Mouse (Mus musculus): ENCODE data around the gene Sox5.

Gene Sox5

GRCm38 (mm10) chr6:144772175-144772918 is 9.4 kb downstream of the Sox5 start:
- DNase-seq = no peak

- no peak for DNase-seq
These were observed 12.7 kb downstream of the Sox5 start for GRCm38 (mm10) chr6:144769060-144769459.

GRCm38 (mm10) chr6:144761902-144762301 is 19.9 kb downstream of the Sox5 start:
- no peak for DNase-seq

- DNase-seq = no peak
These were observed 22.6 kb downstream of the Sox5 start for GRCm38 (mm10) chr6:144759193-144759592.

- DNase-seq = no peak
These were observed 24.4 kb downstream of the Sox5 start for GRCm38 (mm10) chr6:144757414-144757813.

- DNase-seq = no peak
These were observed 25.3 kb downstream of the Sox5 start for GRCm38 (mm10) chr6:144756444-144756843.

- no peak for DNase-seq
These were observed 26.5 kb downstream of the Sox5 start for GRCm38 (mm10) chr6:144755304-144755703.

GRCm38 (mm10) chr6:144754366-144754765 is 27.4 kb downstream of the Sox5 start:
- no peak for DNase-seq

GRCm38 (mm10) chr6:144753963-144754296 is 27.8 kb downstream of the Sox5 start:
- DNase-seq = peak; percentile 30

GRCm38 (mm10) chr6:144753225-144753962 is 28.4 kb downstream of the Sox5 start:
- no peak for DNase-seq

- DNase-seq = no peak
These were observed 30.2 kb downstream of the Sox5 start for GRCm38 (mm10) chr6:144751581-144751980.

- no peak for DNase-seq
These were observed 31.6 kb downstream of the Sox5 start for GRCm38 (mm10) chr6:144750197-144750596.

GRCm38 (mm10) chr6:144746436-144746835 is 35.3 kb downstream of the Sox5 start:
- no peak for DNase-seq

- no peak for DNase-seq
These were observed 39.2 kb downstream of the Sox5 start for GRCm38 (mm10) chr6:144742559-144742958.

- no peak for DNase-seq
These were observed 40.6 kb downstream of the Sox5 start for GRCm38 (mm10) chr6:144741080-144741655.

GRCm38 (mm10) chr6:144740343-144740742 is 41.4 kb downstream of the Sox5 start:
- DNase-seq = no peak

- no peak for DNase-seq
These were observed 42.0 kb downstream of the Sox5 start for GRCm38 (mm10) chr6:144739753-144740152.

- no peak for DNase-seq
These were observed 44.0 kb downstream of the Sox5 start for GRCm38 (mm10) chr6:144737786-144738185.

GRCm38 (mm10) chr6:144731251-144731970 is 50.4 kb downstream of the Sox5 start:
- DNase-seq = no peak

- DNase-seq = no peak
These were observed 58.1 kb downstream of the Sox5 start for GRCm38 (mm10) chr6:144723530-144724144.

- no peak for DNase-seq
These were observed 58.8 kb downstream of the Sox5 start for GRCm38 (mm10) chr6:144723024-144723423.

- DNase-seq = no peak
These were observed 60.9 kb downstream of the Sox5 start for GRCm38 (mm10) chr6:144720846-144721245.

GRCm38 (mm10) chr6:144716376-144716775 is 65.4 kb downstream of the Sox5 start:
- DNase-seq = no peak

Data from kidney, adult 18-20 months (tissue).